Mouse (Mus musculus): ENCODE data around the gene Cpeb3.
"Not testable (repeated sequence)": the region's sequence is repeated elsewhere in the genome, so short reads cannot be mapped to it uniquely, and the experiment has no call there.

Gene Cpeb3

DNA sequence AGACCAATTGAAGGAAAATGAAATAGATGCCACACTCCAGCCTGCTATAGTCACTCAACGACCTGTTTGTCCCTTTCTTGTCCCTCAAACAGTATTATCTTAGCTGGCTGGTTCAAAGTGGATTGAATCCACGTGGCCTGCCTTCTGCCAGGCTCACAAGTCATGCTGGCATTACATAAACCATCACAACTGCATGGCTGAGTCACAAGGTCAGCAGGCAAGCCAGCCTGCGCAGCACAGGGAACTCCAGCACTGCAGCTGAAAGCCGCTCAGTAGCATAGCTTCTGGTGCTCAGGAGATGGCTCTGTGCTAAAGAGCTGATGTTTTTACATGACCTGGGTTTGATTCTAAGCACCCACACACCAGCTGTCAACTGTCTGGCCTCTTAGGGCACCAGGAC lies 130.3 kb downstream of the Cpeb3 start:
- DNase-seq, result peak; percentile 10

DNA sequence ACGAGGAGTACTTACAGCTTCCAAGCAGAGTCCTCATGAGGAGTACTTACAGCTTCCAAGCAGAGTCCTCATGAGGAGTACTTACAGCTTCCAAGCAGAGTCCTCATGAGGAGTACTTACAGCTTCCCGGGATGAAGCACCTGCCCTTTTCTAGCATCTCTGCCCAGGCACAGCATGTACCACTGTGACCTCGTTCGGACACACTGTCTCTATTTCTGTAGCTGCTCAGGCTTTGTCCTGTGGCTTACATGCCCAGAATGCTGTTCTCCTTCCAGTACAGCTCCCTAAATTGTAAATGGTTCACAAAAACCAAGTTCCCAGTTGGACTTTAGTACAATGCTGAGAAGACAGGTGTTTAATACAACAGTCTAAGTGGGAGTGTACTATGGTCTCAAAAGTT lies 131.1 kb downstream of the Cpeb3 start:
- not testable (repeated sequence) for DNase-seq

DNA sequence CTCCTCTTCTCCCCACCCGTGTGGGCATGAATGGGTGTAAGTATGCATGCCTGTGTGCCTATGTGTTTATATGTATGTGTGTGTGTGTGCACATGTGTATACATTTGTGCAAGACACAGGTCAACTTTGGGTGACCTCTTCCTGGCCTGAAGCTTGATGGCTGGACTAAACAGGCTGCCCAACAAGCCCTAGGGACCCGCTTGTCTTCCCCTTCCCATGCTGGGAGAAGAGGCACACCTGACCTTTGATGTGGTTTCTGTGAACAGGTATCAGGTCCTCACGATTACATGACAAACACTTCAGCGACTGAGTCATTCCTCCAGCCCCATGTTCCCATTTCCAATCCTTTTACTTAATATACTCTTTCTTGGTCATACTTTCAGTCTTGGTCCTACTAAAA lies 131.8 kb downstream of the Cpeb3 start:
- DNase-seq, result no peak

DNA sequence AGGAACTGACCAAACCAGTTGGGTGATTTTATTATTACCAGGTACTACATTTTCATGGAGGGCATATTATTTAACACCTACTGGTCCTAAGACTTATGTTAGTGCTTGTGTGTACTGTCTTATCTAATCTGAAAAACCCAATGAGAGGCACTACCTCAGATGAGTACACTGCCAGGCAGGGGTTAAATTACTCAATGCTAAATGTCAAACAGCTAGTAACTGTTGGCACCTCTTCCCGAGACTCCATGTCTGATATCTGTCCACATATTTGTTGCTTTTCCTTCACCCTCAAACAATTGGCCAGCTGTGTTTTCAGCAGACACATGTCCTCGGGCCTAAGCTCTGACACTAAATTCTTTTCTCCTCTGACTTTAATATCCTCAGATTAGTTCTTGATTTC lies 132.3 kb downstream of the Cpeb3 start:
- no peak for DNase-seq

DNA sequence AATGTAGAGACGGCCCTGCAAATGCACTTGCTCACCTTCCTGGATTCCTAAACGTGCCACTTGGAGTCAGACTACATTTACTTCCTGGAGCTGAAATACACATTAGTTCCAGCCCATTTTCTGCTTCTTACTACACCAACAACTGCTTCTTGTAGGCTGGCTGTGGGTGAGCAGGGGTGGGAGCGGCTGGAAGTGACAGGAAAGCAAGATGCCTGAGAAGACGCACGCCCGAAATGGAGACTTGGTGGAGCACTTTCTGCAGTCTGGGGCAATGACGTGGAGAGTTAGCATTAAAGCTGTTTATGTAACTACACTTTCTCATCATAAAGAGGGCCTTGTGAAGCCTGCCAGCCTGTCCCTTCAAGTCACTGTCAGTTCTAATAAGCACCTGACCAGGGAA lies 132.7 kb downstream of the Cpeb3 start:
- DNase-seq, result no peak

DNA sequence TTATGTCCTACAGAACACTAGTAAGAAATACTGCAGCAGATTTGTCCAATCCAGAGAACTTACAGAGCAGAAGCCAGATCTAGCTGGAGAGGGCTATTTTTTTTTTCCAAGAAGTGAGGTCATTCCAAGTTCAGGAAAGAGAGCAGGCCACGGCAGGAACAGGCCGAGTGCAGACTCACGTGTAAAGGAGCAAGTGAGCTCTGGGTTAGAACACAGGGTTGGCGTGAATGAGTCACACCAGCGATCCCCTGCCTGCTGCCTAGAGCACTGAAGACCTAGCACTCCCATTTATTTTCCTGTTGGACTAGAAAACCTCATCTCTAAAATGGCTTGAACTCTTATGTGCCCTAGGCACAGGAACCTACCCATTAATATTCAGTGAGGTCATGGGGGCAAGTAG lies 133.7 kb downstream of the Cpeb3 start:
- DNase-seq, result no peak

DNA sequence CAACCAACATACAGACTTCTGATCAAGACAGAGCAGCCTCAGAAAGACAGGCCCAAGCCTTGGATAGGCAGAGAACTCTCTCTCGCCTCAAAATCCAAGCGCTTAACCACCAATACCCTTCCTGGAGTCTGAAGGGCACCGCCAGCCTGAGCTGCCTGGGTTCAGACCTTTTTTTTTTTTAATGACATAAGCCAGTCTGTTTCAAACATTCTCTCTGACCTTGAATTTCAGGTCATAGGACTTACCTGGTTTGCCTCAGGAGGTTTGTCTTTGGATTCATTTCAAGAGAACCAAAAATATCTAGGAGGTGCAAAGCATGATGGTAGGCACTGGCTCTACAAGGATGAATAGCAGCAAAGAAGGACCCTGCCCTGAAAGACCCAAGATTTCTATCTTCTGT lies 134.1 kb downstream of the Cpeb3 start:
- no peak for DNase-seq

DNA sequence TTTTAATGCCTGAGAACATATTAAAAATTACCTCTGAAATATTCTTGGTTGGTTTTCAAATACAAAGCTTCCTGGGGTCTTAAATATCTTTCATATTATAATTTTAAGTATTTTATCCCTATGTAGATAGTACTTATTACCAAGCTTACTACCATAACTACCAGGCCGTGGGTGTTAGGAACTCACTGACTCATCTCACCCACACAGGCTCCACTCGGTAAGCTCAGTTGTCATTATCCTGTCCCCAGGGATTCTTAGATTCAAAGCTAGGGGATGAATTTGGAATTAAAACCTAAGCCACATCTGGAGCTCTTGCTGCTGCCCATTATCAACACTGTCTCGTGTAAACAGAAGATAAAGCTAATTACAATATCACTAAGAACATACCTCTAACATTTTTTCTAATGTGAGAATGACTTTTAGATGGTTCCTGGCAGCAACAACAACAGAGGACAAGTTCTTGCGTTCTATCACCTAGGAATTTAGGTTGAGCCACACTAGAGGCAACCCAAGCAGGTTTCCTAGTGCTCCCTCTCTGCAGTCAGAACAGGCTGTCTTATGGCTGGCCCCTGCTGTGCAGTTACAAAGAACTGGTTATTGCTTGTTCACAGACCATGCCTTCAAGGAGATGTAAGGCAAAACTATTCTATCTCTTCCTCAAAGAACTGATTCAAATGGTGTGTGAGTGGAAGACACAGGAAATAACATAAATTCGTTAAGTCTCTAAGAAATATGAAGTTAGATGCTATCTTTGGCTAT lies 135.4 kb downstream of the Cpeb3 start:
- DNase-seq, result no peak

DNA sequence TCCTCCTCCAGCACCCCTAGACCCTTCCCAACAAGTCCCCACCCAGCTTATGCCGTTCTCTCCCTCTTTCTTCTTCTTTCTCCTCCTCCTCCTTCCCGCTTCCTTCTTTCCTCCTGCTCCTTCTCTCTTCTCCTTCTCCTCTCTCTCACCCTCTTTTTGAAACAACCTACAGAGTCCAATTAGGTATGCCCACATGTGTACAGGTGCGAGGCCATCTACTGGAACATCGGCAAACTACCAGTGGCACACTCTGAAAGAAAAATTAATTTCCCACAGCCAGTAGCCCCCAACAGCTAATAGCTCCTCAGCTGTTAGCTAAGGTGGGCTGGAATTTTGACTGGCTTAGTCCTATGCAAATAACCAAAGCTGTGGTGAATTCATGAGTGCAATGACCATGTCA lies 139.2 kb downstream of the Cpeb3 start:
- DNase-seq, result no peak

DNA sequence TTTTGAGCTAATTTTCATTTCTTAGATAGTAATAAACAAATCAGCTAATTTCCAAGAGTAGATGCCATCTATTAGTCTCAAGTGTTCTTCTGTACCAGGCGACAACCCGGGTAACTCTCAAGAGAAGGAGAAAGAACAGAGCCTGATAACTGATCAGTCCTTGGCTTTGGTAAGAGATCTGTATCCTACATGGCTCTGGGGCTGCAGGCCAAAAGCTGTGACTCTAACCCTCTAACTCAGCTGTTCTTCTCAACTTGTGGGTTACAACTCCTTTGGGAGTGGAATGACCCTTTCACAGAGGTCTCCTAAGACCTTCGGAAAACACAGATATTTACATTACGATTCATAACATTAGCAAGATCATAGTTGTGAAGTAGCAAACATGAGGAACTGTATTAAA lies 148.3 kb downstream of the Cpeb3 start:
- no peak for DNase-seq

DNA sequence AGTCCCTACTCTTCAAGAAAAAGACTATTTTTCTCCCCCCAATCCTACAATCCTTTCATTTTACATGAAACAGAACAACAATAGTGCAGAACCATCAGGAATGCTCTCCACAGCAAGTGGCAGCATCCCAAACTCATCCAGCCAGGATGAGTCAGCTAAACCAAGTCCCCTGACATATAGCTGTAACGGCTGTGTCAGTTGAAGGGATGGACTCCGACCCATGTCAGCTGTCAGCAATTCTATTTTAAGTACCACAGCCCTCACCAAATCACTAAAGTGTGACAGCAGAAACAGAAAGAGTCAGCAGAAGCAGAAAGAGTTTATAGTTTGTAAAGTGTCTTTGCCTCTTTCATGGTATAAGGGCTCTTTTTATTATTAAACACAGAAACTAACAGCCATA lies 148.8 kb downstream of the Cpeb3 start:
- DNase-seq, result no peak

DNA sequence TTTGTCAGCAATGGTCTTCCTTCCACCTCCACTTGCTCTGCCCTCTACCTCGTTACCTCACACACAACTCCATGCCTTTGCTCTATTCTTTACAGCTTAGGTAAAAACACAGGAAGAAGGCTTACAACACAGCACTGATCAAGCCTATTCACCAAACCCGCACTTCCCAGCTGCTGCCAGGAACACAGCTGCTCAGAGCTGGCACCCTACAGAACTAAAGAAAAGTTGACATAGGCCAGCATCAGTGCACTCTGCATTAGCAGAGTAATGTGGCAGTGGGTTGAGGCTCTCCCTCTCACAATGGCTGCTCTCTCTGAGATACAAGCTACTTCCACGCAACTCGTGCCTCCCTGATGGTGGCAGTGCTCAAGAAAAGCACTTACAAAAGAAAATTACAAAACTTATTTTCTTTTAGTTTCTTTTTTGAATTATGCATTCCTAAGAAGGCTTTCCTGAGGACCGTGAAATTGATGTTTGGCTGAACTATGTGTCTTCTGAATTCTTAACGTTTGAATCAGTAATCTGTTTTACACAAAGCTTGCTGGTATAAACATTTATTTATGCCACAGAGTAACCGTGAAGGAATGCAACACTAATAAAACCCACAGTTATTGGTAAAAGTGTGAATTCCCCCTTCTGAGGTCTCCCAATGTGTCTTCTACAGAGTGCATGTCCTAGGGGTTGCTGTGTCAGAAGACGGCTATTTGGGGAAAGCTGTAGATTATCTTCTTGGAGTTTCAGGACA lies 151.1 kb downstream of the Cpeb3 start:
- no peak for DNase-seq

DNA sequence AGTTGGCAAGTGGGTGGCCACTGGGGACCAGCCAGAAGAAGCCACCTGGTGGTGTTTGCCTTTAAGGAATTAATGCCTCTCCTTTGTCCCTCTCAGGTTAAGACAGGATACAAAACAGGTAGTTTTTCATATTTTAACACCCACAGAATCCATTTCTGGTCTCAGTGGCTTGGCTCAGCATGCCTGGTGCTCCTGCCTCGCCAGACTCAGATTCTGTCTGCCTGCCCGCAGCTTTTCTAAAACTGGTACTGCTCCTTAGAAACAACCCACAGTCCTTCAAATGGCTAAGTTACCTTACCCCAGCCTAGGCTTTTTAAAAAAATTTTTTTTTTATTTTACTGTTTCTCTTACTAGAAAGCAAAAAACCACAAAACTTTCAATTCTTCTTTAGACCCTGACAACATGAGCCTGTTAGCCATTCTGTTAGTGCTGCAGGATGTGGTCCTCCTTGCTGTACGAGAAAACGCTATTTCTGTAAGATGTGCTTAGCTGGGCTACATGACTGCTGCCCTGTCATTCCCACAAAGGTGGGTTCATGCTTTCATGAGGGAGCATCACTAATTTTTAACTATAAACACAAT lies 152.3 kb downstream of the Cpeb3 start:
- DNase-seq, result no peak

DNA sequence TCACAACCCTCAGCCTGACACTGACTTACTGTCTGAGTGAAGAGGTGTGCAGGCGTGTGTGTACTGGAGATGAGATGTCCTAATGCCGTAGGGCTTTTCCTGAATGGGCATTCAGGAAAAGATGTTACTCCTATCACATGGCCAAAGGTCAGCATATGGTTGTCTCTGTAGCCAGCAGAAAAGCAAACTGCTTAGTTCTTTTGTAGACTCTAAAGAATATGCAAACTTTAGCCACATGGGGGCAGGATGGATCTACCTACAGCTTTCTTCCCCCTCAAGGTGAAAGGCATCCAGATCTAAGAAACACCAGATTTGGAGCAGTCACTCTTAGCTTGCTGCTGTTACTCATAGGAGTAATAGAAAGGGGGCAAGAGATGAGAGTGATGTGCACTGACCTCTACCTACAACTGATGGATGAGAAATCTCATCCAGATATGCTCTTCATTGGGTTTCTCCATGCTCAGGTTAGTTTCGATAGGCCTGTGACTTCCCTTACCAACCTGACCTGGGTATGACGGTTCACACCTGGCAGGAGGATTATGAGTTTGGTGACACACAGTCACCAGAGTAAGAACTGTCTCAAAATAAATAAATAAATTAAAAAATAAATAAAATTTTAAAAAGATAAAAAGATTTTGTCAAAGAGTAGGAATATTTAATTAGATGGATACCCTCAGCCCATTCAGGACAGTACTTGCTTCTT lies 157.6 kb downstream of the Cpeb3 start:
- peak; percentile 68 for DNase-seq

DNA sequence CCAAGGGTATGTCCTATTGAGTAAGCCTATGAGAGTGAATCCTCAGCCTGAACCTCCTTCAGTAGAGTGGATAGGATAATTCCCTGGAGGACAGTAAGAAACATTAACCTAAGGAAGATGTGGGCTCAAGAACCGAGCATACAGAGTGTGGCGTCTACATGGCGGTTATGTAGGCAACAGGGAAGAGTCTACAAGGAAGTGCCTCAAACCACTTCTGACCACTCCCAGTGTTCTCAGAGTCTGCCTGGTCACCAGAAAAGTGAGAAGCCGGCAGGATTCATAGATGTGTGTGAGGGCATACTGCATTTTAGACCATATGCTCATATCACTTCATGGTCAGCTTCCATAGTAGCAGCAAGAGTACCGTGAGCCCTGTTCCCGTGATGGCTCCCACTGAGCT lies 159.9 kb downstream of the Cpeb3 start:
- no peak for DNase-seq

DNA sequence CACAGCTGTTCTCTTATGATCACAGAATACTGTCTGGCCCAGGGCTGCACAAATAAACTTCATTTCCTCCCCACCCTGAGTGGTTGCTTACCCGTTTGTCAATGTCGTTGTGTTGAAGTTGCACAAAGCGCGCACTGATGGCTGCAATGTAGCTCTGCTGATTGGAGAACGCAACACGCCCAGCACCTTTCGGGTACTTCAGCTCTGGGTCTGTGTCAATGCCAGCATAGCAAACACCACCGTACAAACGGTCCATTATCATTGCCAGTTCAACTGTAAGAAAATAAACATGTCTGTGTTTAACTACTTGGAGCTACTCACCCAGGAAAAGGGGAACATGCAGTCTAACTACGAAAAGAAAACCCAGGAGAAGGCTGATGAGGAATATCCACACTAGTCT lies 164.0 kb downstream of the Cpeb3 start:
- peak; percentile 62 for DNase-seq

DNA sequence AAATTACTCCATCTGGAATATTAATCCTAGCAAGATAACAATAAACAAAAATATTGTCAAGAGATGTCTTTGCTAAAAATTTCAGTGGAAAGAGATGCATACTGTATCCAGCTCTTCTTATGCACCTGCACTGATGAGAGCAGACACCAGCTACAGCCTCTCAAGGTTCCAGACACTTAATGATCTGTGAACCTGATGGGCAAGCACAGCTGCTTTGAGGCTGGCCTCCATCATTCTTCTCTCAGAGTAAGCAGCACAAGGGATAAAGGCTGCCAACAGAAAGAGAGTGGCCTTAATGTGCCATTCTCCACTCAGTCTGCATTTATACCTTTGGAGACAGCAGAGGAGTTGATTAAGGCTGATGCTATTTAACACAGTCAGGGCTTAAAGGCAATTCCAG lies 167.5 kb downstream of the Cpeb3 start:
- no peak for DNase-seq

DNA sequence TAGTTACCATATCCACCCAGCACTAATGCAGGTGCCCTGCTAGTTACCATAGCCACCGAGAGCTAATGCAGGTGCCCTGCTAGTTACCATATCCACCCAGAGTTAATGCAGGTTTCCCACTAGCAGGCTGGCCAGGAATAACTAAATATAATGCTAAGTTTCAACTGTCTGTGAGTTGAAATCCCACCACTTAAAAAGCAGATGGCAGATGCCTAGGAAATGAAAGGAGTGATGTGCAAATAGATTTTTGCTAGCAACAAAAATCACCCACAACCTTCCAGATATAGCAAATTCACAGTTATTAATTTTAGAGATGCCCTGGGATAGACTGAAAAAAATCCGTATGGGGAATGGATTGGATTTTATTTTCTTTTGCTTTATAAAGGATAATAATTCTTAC lies 176.0 kb downstream of the Cpeb3 start:
- DNase-seq, result no peak

DNA sequence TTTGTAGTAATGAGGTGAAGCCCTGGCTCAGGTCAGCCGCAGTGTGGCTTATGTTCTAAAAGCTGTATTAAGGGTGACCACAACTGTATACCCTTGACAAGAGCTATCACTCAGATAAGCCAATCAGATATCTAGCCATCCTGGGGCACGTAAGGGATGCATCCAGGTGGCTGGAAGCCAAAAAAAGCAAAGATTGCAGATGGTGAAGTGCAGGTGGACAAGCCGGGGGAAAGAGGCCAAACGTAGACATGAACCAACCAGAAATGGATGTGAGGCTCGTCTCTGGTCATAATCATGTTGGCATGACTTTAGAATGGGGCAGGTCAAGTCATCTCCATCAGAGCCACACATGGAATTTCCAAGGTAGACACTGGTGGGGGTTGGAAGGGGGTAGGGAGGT lies 177.0 kb downstream of the Cpeb3 start:
- DNase-seq, result no peak

DNA sequence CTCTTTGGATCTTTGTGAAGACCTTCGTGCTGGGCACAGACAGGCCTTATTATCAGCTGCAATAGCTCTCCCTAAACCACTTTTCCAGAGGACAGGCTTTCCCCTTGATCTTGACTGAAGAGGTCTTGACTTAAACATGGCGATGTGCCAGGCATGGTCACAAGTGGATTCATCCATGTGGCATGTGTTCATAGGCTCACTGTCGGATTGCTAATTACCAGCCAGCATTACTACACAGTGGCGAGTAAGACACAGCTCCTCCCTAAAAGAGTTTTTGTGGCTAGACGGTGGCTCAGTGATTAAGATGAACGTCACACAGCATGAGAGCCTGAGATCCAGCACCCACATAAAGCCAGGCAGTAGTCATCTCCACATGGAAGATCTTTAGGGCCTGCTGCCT lies 178.6 kb downstream of the Cpeb3 start:
- DNase-seq, result peak; percentile 44

DNA sequence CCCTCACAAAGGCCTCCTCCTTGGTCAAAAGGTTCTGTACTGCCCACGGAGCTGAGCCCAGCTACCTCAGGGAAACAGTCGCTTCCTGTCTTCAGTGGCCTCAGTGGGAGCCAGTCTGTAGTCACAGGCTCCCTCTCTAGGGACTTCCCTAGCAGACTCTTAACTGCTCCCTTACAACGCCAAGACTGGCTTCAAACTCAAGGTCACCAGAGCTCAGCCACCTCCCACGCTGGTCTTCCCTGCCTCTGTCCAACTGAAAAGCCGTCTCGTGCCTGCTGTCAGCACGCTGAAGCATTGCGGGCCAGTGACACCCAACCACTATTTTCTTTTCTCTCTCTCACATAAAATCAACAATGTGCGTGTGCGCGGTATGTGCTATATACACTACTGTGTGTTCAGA lies 182.0 kb downstream of the Cpeb3 start:
- no peak for DNase-seq

DNA sequence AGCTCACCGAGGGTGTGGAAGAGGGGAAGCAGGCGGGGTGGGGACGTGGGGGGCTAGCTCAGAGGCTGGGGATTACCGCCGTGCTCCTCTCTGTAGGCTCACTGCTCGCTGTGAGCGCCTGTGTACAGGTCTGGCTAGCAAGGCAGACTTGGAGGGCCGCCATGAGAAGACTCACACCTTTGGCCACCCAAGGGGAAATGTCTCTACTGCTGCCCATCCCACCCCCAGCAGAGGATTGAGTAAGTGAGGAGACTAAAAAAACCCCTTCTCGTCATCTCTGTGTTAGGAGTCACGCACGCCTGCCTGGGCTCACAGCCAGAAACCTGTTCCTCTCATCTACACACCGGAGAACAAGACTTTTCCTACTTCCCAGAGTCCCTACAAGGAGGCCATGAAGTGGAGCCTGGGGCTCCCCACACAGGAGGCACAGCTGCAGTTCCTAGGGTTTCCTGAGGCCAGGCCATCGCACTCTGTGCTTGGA lies 182.5 kb downstream of the Cpeb3 start:
- peak; percentile 20 for DNase-seq

DNA sequence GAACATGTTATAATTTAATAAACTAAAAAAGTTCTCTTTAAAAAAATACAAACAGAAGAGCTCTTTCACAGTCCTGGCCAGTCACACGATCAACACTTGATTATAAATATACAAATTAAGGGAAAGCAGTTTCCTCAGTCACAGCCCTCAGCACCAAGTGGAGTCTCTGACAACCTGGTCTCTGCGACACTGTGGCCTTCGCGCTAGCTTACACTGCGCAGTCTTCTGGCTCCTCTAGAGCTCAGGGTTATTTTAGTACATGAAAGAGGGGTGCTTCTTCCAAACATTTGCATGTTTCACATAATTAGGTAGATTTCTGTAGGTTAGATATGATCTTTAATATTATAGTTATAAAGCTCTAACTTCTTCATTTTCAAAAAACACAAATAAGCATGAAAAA lies 186.3 kb downstream of the Cpeb3 start:
- DNase-seq, result no peak

DNA sequence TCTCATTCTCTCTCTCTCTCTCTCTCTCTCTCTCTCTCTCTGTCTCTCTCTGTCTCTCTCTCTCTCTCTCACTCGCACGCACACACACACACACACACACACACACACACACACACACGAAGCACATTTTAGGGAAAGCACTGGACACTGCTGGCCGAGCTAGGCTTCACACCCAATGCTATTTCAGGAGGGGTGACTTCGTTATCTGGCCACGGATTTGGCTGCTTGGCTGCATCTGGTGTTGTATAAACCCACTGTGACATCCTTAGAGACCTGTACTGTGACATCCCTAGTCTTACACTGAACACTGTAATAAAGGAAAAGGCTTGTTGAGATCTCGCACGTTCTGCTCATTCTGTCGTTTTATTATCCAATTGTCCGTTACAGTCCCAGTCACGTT lies 187.4 kb downstream of the Cpeb3 start:
- peak; percentile 29 for DNase-seq

Data from retina, postnatal 1 day (tissue).